Mouse (Mus musculus) ES-Bruce4 (cell line): ENCODE measurements at regions not wholly inside any gene's neighbourhood (a gene's known extent, or its start where the extent isn't known, plus 50 kb on each side); places are given as distances from the start of the nearest gene placed in this dataset.

Source experiments
- CTCF ChIP-seq: IDR thresholded peaks from one replicate; pipeline ENCODE4 v1.8.1; 2011; ENCODE audit warnings: low read depth, low read length
- EP300 ChIP-seq: IDR thresholded peaks from 2 replicates; pipeline ENCODE4 v1.6.1; 2011; ENCODE audit warnings: low read depth, low read length; ENCODE audit not compliant: insufficient read depth
- POLR2A ChIP-seq: IDR thresholded peaks from one replicate; pipeline ENCODE4 v1.8.1; 2011; ENCODE audit warnings: low read length; ENCODE audit not compliant: insufficient read depth

DNA sequence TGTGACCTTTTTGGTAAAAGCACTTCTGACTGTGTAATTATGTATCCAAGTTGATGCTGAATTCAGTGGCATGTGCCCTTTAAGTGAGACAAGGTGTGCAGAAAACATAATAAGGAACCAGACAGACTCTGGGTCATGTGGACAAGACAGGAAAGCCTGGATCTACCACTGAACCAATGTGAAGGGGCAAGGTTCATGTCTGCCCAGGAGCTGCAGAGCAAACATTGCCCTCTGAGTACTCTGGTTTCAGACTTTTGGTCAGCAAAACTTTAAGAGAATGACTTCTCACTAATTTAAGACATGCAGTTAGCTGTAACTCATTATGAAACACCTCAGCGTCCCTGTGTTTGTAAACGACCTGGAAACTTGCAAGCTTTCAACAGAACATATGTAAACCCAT, 68.3 kb upstream of the N6amt1 start:
- TF ChIP-seq CTCF (no peak), EP300 (no peak), POLR2A (no peak)
